Mouse (Mus musculus) right cerebral cortex, postnatal 10 days (tissue): Measurements from ENCODE around the gene Ints6.
A peak's percentile ranks its signal among the peaks of the same experiment; 100 is the strongest.

Source experiments
- DNase-seq, 2 experiments: peaks; one replicate each; pipeline ENCODE4 v3.0.0; 2021; ENCODE audit warnings: low spot score in 2 of 2

The Ints6 gene

GRCm38 (mm10) chr14:62761036-62761881, at the start of gene Ints6:
TSS of gene Ints6 (minus strand) at chr14:62761169.
- peak; percentile 99 to 100 for DNase-seq

- DNase-seq = no peak
These were observed 47.9 kb upstream of the Ints6 start for GRCm38 (mm10) chr14:62808661-62809523.

- no peak for DNase-seq
These were observed 46.0 kb upstream of the Ints6 start for GRCm38 (mm10) chr14:62806921-62807320.

DNA sequence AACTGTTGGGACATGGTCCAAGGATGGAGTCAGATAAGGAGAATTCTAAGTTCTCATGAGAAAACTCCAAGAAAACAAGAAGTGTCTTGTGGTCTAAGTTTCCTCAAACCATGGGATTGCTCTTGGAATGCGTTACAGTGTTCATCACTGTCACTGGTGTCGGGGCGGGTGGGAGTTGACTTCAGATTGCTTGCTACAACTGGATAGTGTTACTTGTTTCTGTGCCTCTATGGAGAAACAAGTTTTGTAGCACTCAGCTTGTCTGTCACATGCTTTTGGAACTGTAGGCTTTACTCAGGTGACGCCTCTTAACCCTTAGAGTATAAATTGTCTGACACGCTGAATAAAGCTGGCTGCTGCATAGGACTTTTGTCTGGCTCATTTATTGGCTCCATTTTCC, 42.2 kb upstream of the Ints6 start:
- DNase-seq = no peak

- peak; percentile 43 to 53 for DNase-seq
These were observed 39.8 kb upstream of the Ints6 start for GRCm38 (mm10) chr14:62800791-62801190.

DNA sequence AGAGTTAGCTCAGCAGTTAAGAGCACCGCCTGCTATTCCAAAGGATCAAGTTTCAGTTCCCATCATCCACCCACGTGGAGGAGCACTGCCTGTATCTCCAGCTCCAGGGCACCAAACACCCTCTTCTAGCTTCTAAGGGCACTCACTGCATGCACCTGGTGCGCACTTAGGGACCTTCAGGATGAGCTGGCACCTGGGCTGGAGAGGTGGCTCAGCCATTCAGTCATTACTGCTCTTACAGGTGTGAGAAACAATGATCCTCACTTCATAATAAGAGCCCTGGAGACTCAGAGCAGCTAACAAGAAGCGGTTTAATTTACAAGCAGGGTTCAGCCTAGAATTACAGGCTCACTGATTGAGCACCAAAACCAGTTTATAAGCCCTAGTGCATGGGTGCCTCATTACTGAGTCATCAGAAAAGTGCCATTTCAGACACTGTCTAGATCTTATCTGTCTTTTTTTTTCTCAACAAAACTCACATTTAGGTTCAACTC, 37.7 kb upstream of the Ints6 start:
- DNase-seq = no peak

GRCm38 (mm10) chr14:62795719-62796118, 34.8 kb upstream of the Ints6 start:
- no peak for DNase-seq

- no peak for DNase-seq
These were observed 28.3 kb upstream of the Ints6 start for GRCm38 (mm10) chr14:62789282-62789681.

- DNase-seq = no peak
These were observed 22.0 kb upstream of the Ints6 start for GRCm38 (mm10) chr14:62782981-62783380.

GRCm38 (mm10) chr14:62780520-62781316, 19.7 kb upstream of the Ints6 start:
- DNase-seq = no peak

DNA sequence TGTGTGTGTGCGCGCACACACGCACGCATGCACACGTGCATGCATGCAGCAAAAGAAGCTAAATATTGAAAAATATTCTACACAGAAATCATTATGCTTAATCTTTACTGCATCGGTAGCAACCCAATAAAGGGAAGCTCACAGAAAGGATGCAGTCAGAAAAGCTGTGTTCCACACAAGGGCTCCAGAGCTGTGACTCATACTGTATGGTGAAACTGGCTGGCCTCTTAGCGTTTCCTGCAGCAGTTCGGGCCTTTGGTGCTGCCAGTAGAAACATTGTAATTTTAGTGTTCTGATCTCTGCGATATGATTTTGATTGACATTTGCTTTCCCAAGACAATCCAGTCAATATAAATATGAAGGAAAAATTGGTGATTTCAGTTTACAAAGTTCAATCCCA, 17.1 kb upstream of the Ints6 start:
- DNase-seq = no peak

DNA sequence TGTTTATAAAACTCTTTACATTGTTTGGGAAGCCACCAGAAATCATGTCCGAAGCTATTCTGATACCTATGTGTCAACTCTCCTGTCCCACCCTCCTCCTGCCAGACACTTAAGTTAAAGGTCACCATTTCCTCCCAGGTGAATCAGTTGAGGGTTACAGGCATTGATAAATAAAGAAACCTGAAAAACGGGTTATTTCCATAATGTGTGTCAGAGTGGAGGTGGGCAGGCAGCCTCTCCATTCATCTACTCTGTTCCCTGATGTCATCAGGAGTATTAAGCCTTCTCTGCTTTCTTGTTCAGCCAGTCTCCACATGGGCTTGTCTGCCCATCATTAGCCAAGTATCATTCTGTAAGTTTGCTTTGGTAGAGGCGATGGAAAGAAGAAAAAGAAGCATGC, 14.1 kb upstream of the Ints6 start:
- DNase-seq = no peak

DNA sequence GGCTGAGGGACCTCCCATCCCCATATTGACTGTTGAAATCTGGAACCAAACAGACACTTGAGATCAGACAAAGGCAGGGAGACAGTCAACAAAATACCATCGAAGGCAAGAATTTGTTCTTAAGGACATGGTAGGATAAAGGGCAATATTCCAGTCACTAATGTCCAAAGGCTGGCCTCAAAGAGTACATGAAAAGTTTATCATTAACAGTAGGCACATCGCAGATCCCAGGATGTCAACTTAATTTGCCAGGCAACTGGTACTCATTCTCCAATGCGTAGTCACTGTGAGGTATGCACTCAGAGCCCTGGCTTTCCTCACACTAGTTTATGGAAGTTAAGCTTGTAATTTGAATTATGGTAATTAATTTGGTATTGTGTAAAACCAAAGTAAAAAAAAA, 13.3 kb upstream of the Ints6 start:
- no peak for DNase-seq

GRCm38 (mm10) chr14:62773766-62774165, 12.8 kb upstream of the Ints6 start:
- DNase-seq = no peak

GRCm38 (mm10) chr14:62765398-62765797, 4.4 kb upstream of the Ints6 start:
- DNase-seq = no peak

GRCm38 (mm10) chr14:62764371-62764770, 3.4 kb upstream of the Ints6 start:
- DNase-seq = no peak

DNA sequence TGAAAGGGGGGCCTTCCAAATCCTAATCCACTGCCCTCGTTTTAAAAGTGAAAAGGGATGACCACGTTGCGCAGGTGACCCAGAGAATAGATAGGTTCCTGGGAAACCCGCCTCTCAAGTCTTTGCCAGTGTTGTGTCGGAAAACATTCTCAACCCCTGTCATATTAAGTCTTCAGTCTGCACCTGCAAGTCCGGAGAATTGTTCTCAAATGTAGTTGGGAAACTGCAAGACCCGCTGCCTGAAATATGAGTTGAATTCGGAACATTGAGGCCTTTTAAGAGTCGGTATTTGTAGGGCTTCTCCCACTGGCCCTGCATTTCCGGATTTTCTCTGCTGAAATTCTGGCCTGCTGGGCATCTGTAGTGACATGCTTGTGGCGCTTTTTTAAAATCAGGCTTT, 974 bp upstream of the Ints6 start:
- peak in 1 of 2 experiments; percentile 31 for DNase-seq

DNA sequence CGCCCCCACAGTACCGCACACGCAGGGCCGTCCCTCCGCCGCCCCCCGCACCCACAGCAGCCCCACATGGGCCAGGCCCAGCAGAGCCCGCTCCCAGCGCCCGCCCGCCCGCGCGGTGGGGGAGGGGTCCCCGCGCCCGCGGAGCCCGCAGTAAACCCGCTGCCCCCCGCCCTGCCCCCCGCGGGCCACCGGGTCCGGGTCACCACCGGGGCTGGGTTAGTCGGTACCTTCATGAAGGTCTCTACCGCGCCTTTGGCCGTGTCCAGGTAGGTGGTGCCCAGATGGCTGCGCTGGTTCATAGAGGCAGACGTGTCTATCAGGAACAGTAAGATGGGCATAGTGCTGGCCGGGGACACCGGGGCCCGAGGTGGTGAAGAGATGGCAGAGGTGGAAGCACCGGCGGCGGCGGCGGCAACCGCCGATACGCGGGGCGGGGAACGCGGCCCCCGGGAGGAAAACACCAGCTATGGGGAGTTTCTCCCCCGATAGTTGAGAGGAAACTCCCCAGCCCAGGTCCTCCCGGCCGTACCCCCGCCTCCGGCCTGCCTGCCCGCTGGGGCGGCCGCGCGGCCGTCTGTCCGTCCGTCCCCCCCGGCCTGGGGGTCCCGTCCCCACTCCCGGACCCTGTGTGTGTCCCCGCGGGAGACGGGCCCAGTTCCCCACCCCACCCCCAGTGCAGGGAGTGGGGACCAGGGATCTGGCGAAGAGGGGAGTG, 491 bp downstream of the Ints6 start:
- DNase-seq = peak in 1 of 2 experiments; percentile 73

GRCm38 (mm10) chr14:62759771-62760320, 1.1 kb downstream of the Ints6 start:
- peak; percentile 81 to 83 for DNase-seq

DNA sequence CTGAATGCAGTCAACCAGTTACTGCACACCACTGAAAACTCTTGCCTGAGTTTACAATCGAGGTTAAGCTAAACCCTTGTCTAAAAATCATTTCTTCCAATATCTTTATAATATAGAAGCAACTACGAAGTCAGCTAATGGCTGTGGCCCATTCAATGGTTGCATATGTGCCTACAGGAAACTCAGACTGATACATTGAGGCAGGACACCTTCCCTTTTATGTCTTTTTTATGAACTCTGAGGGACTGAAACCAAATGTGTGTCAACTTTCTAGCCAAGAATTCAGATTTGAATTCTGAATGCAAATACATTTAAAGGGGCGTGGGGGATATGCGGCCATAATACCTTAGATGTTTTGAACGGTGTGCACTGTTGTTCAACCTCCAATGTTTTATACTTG, 2.3 kb downstream of the Ints6 start:
- DNase-seq = no peak
